Mouse (Mus musculus): ENCODE data around the gene Paqr7.
A peak's percentile ranks its signal among the peaks of the same experiment; 100 is the strongest.

The Paqr7 gene

DNA sequence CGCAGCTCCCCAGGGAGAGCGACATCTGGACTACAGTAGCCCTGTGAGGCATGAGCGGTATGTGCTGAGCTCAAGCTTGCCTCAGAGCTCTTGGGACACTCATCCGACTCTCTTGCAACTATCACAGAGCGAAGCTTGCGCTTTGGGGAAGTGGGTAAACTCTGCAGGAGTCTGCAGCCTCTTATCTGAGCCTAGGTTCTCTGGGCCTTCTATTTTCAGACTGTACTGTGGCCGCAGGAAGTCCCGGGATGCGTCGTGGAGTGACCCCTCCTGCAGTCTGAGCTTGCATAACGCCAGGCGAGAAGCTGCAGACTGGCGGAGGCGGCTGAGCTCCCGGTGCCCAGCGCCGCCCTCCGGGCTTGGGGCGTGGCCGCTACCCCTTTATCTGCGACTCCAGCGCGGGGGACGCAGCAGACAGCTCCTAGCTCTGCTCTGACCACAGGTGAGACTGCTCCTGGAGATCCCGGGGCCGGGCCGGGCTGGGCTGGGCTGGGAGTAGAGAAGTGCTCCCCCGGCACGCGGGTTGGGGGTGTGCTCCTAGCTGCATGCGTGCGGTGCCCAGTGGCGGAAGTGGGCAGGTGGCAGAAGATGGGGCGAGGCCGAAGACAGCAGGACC lies at the start of gene Paqr7:
Gene Paqr7, plus strand, starts transcription at position 103 of the 616 bp plus-strand sequence.
- DNase-seq (ENCODE audit: inconsistent ontology term): peak; percentile 79

DNA sequence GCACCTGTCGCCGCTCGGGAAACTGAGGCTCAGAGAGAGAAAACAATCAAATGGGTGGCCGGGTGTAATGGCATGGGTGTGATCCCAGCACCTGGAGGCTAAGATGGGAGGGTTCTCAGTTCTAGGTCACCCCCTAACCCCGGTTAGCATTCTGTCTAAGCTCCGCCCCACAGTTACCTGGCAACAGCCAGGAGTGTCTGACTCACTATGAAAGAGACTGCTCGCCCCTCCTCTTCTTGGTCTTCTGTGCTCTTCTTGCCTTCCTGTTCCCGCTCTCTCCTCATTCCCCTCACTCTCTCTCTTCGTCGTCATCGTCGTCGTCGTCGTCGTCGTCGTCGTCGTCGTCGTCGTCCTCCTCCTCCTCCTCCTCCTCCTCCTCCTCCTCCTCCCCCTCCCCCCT lies 48.5 kb upstream of the Paqr7 start:
- no peak for DNase-seq (ENCODE audit: inconsistent ontology term)

DNA sequence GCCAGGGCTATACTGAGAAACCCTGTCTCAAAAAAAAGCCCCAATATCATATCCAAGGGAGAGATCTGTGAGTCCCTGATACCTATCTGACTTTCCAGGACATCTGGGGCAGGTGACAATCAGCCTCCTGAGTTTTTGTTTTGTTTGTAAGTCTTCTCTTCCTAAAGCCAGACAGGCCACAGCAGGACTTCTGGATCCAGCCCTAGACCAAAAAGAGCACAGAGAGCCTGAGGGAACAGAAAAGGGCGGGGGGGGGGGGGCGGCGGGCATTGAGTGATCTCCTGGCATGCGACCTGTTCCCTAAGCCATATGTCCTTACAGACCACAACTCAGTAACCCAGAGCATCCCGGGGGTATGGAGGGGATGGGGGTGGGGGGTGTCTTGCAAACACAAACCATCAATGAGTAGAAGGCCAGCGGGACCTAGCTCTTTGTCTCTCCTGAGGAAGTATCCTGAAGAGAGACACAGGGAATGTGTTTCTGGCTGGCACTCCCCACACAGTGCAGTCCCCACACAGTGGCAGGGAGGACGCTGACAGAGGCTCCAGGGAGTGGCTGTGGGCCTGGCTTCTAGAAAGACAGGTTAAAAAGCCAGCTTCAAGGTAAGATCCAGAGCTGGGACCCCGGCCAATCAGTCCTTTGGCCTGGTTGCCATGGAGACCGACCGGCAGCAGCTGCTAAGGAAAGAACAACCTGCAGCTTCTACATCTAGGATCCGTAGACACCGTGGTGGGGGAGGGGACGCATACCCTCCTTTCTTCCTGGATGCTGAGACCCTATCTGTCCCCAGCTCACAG lies 46.7 kb upstream of the Paqr7 start:
- no peak for DNase-seq (ENCODE audit: inconsistent ontology term)

DNA sequence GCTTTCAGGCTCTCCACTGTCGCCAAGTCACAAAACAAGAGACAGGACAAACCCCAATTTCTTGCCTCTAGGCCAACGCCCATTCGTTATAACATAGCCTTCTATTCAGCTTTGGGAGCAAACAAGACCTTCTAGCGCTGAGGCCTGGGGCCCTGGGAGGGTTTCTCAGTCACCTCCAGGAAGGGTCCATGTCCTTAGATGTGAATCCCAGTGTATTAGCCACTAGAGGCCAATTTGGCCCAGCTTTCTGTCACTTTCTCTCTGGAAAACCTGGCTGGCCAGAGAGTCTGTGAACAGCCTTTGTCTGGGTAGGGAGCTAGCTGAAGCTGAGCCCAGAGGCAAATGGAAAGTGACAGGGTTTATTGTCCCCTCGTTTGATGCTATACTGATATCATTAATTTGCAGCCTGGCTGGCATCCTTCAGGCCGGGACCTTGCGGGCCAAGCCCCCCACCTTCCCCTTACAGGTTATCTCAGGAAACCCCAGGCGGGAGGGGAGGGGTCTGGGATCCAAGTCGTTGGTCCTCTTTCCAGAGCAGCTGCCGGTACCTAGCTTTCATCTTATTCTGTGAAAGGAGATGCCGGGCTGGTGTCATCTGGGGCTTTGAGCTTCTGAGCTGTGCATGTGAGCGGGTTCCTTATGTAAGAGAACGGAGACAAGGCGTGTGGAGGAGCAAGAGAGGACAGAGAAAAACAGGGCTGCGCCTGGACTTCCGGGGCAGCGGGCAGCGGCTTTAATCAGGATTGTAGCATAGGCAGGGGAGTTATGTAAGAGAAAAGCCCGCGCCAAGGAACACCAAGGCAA lies 45.9 kb upstream of the Paqr7 start:
- DNase-seq (ENCODE audit: inconsistent ontology term): peak; percentile 75

DNA sequence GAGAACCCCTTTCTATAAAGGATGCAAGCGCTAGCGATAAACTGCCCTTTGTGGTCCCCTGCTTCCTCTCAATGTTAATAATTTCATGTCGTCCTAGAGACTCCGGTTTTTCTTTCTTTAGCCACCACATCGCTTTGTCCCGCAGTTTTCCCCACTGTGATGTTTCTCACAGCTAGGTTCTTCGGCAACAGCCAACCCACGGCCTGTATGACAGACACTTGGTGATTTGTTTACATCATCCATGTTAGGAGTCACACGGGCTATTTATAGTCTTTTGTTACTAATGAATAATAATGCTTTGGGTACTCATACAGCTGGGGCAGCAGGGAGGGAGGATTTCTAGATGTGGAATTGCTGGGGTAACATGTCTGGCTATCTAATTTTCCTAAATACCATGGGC lies 45.0 kb upstream of the Paqr7 start:
- no peak for DNase-seq (ENCODE audit: inconsistent ontology term)

DNA sequence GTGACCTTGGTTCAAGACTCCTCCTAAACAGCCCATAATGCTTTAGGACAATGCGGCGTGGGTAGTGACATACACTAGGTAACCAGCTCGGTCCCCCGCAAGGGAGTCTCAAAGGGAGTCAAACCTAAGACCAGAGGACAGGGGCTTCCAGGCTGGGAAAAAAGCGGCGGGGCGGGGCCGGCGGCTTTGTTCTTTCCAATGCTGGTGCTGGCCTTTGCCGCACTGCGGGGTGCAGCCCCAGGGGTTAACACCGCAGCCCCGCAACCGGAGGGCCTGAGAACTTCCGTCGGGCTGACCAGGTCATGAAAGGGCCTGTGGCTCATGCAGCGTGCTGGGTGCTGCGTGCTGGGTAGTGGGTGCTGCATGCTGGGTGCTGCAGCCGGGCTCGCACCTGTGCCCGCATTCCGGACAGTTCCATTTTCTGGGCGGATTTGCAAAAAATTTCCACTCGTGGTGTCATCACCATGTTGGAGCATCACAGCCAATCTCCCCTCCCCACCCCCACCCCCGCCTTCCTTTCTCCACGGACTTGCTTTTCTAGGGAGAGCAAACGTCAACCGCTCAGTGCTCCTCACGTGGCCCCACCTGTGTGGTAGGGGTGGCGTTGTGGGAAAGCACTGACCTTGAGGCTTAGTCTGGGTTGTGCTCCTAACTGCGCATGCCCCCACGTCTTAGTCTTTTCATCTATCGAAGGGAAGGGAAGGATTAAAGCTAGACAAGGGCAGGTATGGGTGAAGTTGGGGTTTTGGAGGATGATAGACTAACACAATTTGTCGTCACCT lies 42.7 kb upstream of the Paqr7 start:
- DNase-seq (ENCODE audit: inconsistent ontology term): no peak

DNA sequence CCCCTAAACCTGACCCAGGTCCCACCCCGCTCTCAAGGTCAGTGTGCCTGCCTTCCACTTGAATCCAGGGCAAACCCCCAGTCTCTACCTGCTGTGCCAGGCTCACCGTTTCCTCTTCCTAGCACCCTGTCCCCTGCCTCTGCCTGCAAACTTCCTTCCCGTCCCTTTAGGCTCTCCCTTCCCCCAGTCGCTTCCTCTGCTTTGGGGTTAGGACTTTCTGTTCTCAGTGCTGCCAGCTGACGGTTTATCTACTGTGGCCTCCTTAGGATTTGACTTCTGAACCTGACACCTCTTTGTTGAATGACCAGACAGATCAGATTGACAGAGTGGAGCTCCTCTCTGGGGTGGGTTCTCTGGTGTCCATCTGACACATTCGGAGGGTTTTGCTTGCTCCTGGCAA lies 41.2 kb upstream of the Paqr7 start:
- DNase-seq (ENCODE audit: inconsistent ontology term): no peak

DNA sequence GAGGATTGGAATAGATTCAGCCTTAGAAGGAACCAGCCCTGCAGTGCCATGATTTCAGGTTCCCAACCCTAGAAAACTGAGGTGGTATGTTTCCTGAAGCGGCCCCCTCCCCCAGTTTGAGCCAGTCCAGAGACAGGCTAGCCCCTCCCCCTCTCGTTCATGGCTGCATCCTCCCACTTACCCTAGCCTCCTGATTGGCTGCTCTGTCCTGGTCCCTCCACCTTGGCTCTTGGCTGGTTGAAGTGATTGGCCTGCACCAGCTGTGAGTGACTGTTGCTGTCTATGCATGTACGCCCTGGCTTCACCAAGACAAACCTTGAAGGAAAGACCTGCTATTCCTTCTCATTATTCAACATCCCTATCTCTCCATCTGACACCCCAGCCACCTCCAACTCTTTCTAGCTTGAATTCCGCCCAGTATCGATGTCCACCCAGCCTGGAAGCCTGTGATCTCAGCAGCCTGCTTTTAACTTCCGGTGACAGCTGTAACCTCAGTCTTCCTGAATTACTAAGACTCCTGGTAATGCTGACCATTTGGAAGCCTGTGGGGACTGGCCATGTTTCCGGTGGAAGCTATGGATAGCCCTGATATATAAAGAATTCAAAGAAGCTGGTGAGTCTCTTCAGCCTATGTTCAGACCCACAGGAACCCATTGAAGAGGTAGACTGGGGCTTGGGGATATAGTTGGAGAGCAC lies 39.2 kb upstream of the Paqr7 start:
- DNase-seq (ENCODE audit: inconsistent ontology term): no peak

DNA sequence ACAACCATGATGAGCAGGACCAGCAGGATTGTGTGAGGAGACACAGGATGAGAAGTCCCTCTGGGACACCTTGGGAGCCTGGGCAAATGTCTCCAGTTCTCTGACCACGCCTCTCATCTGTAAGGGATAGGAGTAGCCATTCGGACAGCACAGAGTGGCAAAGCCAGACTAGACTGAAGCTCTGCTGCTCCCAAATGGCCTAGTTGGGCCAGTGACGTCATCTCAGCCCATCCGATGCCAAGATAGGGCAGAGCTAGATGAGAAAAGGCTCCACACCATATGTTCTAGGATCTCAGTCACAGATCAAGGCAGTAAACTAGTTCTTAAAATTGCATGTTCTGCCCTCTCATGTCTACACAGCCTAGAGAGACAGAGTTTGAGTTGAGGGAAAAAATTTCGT lies 37.6 kb upstream of the Paqr7 start:
- DNase-seq (ENCODE audit: inconsistent ontology term): no peak

DNA sequence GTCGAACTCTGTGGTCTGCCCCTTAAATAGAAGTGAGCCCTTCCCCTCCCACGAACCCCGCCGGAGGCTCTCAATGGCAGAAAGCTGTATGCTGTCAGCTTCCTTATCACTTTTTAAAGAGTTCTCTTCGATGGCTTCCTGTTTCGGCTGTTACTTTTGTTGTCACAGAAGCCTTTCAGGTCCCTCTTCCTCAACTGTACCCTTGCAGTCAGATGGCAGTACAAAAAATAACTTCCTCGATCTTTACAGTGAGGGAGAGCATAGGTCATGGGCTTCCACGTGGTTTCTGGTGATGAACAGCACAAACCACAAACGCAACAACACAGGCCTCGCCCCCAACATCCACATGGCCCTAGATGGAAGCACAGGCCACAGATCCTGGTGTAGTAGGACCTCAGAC lies 36.2 kb upstream of the Paqr7 start:
- no peak for DNase-seq (ENCODE audit: inconsistent ontology term)

DNA sequence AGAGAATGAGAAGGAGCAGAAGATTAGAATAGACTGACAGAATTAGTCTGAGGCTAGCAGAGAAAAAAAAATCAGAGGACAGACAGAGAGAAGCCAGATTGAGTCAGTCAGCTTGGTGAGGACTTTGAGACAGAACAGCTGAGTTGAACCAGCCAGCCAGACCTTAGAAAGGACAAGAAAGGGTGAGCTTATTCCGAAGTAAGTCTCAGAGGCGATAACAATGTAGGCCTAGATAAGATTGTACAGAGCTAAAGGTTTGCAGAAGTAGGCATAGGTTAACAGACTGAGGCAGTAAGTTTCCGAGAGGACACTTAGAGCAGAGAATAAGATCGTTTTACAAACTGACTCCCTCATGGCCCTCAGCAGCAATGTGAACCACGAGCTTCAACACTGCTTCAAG lies 35.2 kb upstream of the Paqr7 start:
- DNase-seq (ENCODE audit: inconsistent ontology term): no peak

DNA sequence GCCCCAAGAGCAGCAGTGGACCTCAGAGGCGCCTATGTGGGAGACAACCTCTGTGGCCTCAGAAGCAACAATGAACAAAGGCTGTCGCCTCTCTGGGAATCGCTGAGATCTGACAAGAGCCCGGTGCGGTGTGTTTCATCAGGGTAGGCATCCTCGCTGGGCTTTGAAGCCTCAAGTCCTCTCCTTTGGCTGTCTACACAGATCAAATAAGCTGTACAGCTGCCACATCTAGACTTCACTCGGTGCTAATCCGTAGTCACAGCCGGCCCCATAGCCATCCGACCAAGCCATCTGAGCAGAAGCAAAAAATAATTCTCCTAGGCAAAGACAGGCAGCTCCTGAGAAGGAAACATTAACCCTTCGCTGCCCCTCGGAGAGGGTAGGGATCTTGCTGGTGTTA lies 30.7 kb upstream of the Paqr7 start:
- no peak for DNase-seq (ENCODE audit: inconsistent ontology term)

DNA sequence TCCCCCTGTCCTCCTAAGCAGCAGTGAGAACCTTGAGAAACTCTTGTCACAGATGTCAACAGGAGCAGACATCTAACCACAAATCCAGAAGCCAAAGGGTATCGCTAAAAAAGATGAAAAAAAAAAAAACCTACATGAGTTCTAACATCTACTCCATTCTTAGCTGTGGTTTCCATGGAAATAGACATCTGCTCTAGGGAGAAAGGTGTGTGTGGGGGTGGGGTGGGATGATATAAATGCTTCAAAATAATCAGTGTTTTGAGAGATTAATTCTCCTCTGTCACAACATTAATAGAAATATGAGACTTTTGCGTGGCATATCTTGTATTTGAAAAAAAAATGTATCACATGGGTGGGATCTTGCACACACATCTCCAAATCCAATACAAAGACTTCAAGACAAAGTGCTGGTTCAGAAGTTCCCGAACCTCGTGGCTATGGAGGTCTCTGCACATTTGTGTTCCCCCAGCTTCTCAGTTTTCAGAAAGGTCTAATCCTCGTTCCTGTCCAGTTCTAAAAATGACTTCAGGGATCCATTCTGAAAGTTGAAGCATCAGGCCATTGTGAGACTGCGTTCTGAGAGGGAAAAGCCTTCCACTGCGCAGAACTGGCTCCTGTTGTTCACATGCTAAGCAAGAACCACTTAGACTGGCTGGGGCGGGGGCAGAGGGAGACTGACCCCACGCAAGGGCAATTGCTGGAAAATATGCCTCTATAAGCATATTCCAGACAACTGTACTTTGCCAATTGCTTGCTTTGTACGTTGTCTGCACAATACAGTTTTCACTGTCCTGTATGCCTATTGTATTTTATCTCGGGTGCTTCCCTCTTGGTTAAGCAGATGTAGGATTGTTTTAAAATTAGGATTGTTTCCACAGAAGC lies 29.9 kb upstream of the Paqr7 start:
- DNase-seq (ENCODE audit: inconsistent ontology term): no peak

DNA sequence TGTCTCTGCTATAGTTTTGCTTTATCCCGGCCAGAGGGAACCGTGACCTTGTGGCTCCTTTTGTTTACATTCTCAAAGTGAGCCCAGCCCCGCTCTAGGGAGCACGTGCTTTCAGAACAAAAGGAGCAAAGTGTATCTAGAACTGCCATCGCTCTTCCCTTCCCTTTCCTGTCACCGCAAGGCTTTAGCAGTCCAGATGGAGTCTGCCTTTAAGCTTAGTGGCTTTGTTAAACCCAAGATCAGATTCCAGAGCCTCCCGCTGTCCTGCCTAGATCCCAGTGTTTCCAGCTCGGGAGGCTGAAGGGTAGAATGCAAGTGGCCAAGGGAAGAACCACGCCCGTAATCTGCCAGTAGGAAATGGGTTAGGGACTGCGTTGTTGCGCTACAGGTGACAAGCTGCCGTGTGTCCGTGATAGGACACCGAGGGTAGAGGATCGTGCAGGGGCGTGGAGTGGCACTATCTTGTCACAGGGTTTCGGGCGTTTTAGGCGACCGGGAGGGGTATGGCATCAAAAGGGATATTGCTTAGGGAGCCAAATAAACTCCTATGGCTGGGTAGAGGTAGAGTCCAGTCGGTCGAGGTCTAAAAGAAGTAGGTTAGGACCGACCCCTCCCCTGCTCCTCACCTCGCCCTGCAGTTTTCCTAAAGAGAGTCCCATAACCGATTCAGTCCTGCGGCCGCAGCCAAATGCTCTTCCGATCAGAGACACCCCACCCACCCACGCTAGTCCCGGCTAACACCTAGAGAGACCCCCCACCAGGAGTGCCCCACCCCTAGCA lies 28.9 kb upstream of the Paqr7 start:
- peak; percentile 26 for DNase-seq (ENCODE audit: inconsistent ontology term)

DNA sequence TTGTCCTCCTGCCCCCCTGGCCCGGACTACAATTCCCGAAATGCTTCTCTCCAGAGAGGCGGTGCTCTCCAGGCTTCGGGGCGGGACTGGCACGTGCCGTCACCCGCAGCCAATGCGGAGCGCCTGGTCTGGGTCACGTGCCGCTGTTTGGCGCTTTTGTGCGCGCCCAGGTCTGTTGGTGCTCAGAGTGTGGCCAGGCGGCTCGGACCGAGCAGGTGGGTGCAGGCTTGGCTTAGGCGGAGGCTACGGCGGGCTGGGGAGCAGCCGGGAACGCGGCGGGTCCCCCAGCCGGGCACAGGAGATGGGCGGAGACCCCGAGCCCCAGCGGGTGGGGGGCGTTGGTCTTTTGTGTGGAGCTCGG lies 28.3 kb upstream of the Paqr7 start, which contains the start of gene Stmn1:
Gene Stmn1, plus strand, starts transcription at position 106 of the 361 bp plus-strand sequence.
- DNase-seq (ENCODE audit: inconsistent ontology term): peak; percentile 94

DNA sequence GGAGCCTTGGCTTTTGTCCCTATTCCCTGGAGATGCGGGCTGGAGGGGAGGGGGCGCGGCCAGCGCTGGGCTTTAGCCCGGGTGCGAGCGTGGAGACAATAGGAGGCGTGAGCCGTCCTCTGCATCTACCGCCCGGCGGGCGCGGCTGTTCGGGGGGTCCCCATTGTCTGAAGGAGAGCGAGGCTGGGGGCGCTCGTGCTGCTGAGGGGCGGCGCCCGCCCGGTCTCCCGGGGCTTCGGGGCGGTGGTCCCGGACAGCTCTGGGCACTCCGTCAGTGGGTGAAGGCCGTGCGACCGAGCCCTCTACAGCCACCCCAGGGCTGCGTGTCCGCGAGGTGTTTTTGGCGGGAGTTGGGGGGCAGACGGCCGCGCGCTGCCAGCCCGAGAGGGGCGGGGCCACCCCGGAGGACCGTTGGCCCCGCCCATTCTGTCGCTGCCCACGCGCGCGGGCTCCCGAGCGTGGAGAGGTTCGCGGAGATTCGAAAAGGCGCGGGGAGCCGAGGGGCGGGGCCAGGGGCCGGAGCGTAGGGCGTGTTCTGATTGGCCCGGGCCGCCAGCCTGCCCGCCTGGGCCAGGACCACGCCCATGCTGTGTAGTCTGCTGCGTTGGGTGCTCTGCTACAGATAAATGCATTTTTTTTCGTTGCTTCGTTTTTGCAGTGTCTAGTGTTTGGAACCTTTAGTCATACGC lies 27.8 kb upstream of the Paqr7 start:
- peak; percentile 97 for DNase-seq (ENCODE audit: inconsistent ontology term)

DNA sequence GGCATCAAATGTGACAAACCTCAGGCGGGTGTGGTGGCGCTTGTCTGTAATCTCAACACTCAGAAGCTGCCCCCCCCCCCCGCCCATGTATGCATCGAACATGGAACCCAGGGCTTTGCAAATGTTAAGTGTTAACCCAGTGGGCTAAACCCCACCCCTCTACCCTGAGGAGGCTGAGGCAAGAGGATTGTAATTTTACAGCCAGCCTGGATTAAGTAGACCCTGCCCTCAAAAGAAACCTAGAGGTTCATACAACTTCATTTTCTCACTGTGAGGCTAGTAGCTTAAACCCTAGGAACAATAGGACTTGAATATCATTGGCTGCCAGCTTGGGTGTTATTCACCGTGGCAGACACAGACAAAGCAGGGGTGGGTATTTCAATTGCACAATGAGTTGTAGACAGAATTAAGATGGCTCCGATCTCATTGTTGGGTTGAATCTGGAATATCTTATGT lies 27.1 kb upstream of the Paqr7 start:
- no peak for DNase-seq (ENCODE audit: inconsistent ontology term)

DNA sequence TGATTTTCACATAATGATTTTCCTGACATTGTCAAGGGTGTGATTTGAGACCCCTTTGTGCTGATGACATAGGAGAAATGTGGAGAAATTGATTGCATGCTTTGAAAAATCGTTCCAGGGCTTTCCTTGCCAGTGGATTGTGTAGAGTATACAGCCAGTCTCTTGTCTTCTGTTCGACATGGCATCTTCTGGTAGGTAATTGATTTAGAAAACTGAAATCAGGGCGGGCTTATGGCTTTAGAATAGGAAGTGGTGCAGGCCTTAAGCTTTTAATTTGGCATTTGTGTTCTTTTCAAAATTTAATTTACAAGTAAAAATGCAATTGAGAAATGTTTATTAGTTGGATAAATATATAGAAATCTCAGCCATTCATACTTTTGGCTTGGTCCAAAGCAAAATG lies 26.5 kb upstream of the Paqr7 start:
- DNase-seq (ENCODE audit: inconsistent ontology term): no peak

DNA sequence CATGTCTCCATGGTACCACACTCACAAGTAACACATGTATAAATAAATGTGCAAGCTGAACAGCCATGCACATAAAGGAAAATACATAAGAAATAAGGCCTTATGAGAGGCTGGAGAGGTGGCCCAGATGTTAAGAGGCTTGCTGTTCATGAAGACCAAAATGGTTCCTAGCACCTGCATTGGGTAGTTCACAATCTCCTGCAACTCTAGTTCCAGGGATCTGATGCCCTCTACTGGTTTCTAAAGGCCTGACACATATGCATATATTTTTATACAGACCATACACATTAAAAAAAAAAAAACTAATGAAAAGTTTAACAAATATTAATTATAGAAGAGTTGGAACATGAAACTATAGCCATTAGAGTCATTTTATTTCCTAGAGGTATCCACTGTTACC lies 25.0 kb upstream of the Paqr7 start:
- DNase-seq (ENCODE audit: inconsistent ontology term): no peak

Data from Muller cell, postnatal 12 days (primary cell).